In the genomic region with DNA sequence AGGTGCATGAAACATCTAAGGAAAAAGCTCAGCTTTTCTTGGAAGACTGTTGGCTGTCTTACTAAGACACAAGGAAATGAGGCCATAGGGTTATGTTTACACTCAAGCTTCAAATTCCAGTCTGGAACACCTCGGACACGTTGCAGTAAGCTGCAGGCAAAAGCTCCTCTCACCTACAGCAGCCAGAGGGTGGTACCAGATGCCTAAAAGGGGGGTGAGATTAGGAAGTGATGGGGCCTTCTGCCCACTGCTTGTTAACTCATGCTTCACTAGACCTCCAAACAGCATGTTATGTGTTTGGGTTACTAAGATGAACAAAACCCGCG, we compare ENCODE assay signal across 8 mouse cellular contexts. TPM values are rescaled to one million over a fixed set of nuclear protein-coding genes. Genes with fewer than 3 reads are reported as not detected.
DNase-seq lines count a peak whose midpoint lies in the region; ATAC-seq lines count a peak whose summit lies in the region.

No protein-coding gene starts in this region.

- H3K36me3 ChIP-seq in heart, embryonic 15.5 days = peaks cover 9% of the 10 kb centered on the region; the same call in 1 of the 2 replicates
- no peaks in the 10 kb centered on the region for H3K36me3 ChIP-seq in hindbrain, embryonic 11.5 days (ENCODE audit: control insufficient read depth, insufficient read depth, low read length)

- DNase-seq in heart, adult 11 months = no peak
- DNase-seq in MN1 (ENCODE audit: low spot score) = peak; percentile 5
- no peak for DNase-seq in hindbrain, embryonic 11.5 days (ENCODE audit: low spot score)
- DNase-seq in frontal cortex, postnatal 10 days (ENCODE audit: low spot score in 2 of 2) = no peak
- no peak for DNase-seq in frontal cortex, adult 2 months (ENCODE audit: extremely low spot score in 1 of 2, low spot score in 1 of 2)
- no peak for DNase-seq in urinary bladder, postnatal 10 days (ENCODE audit: low spot score)

- peak overlapping the region; percentile 72 for H3K4me3 ChIP-seq in heart, embryonic 15.5 days
- H3K4me3 ChIP-seq in hindbrain, embryonic 11.5 days (ENCODE audit: low read depth, low read length) = peak overlapping the region; percentile 49

- no peaks in the 10 kb centered on the region for H3K9me3 ChIP-seq in heart, embryonic 15.5 days (replicated peaks)
- no peaks in the 10 kb centered on the region for H3K9me3 ChIP-seq in hindbrain, embryonic 11.5 days (ENCODE audit: control insufficient read depth, low read length)

- peak overlapping the region; percentile 98 for H3K27ac ChIP-seq in heart, embryonic 15.5 days
- peak overlapping the region; percentile 92; the same call in 1 of the 2 replicates for H3K27ac ChIP-seq in hindbrain, embryonic 11.5 days (ENCODE audit: low read depth, low read length)

- 14% methylated on average over 4 of the region's 4 CpGs for WGBS in heart, embryonic 15.5 days
- WGBS in hindbrain, embryonic 11.5 days = 15% methylated on average over 4 of the region's 4 CpGs

- H3K4me1 ChIP-seq in heart, embryonic 15.5 days (replicated peaks) = no peaks in the 10 kb centered on the region
- H3K4me1 ChIP-seq in hindbrain, embryonic 11.5 days (replicated peaks; ENCODE audit: control insufficient read depth, insufficient read depth, low read length) = no peaks in the 10 kb centered on the region

- peak overlapping the region; percentile 73; the same call in 1 of the 2 replicates for H3K9ac ChIP-seq in heart, embryonic 15.5 days
- peak overlapping the region; percentile 67; the same call in 1 of the 2 replicates for H3K9ac ChIP-seq in hindbrain, embryonic 11.5 days (ENCODE audit: low read depth, low read length)

- ATAC-seq in heart, embryonic 15.5 days (replicated peaks; ENCODE audit: insufficient number of reproducible peaks, insufficient read depth, low FRiP score, low read depth) = peak; percentile 17
- peak; percentile 72 for ATAC-seq in hindbrain, embryonic 11.5 days (ENCODE audit: low FRiP score)
- peak; percentile 57 for ATAC-seq in megakaryocyte-erythroid progenitor cell, adult 5-6 weeks (replicated peaks; ENCODE audit: low FRiP score, low TSS enrichment, poor library complexity, severe bottlenecking)

- H3K4me2 ChIP-seq in heart, embryonic 15.5 days = peak overlapping the region; percentile 59
- peak overlapping the region; percentile 33 for H3K4me2 ChIP-seq in hindbrain, embryonic 11.5 days (replicated peaks; ENCODE audit: low read depth, low read length)

- no peaks in the 10 kb centered on the region for H3K27me3 ChIP-seq in heart, embryonic 15.5 days
- H3K27me3 ChIP-seq in hindbrain, embryonic 11.5 days (ENCODE audit: control insufficient read depth, insufficient read depth, low read length) = no peaks in the 10 kb centered on the region

RNA-seq across cellular contexts. Expression of a gene that starts 0.6 kb away (rescaled TPM):
- 62.4 and 64.6 TPM in 2 replicates for polyA plus RNA-seq in heart, embryonic 15.5 days (2015; fragmentation: Nextera tagmentation; extraction: Ambion mirVana)
- 92.3 and 97.4 TPM in 2 replicates for polyA plus RNA-seq in hindbrain, embryonic 11.5 days (2014; fragmentation: Nextera tagmentation; extraction: Ambion mirVana)
- total RNA-seq in megakaryocyte-erythroid progenitor cell, adult 5-6 weeks (2014; fragmentation: Nextera tagmentation) = 51.7 and 56.9 TPM in 2 replicates
- total RNA-seq in megakaryocyte-erythroid progenitor cell, adult 5-6 weeks (2017) = 115 and 116 TPM in 2 replicates
- 43.7 and 50.8 TPM in 2 replicates for polyA plus RNA-seq in frontal cortex, adult 2 months (2012; rRNA removed)

RNA-seq across cellular contexts. Expression of a gene that starts 9.9 kb away (rescaled TPM):
- polyA plus RNA-seq in heart, embryonic 15.5 days (2015; fragmentation: Nextera tagmentation; extraction: Ambion mirVana) = not detected in 2 replicates
- polyA plus RNA-seq in hindbrain, embryonic 11.5 days (2014; fragmentation: Nextera tagmentation; extraction: Ambion mirVana) = not detected in 2 replicates
- not detected in 2 replicates for total RNA-seq in megakaryocyte-erythroid progenitor cell, adult 5-6 weeks (2014; fragmentation: Nextera tagmentation)
- total RNA-seq in megakaryocyte-erythroid progenitor cell, adult 5-6 weeks (2017) = not detected in 2 replicates
- polyA plus RNA-seq in frontal cortex, adult 2 months (2012; rRNA removed) = not detected in 2 replicates

RNA-seq across cellular contexts. Expression of a gene that starts 35.1 kb away (rescaled TPM):
- not detected in 2 replicates for polyA plus RNA-seq in heart, embryonic 15.5 days (2015; fragmentation: Nextera tagmentation; extraction: Ambion mirVana)
- polyA plus RNA-seq in hindbrain, embryonic 11.5 days (2014; fragmentation: Nextera tagmentation; extraction: Ambion mirVana) = 0.21 and 0.23 TPM in 2 replicates
- total RNA-seq in megakaryocyte-erythroid progenitor cell, adult 5-6 weeks (2014; fragmentation: Nextera tagmentation) = not detected in 2 replicates
- total RNA-seq in megakaryocyte-erythroid progenitor cell, adult 5-6 weeks (2017) = not detected in 2 replicates
- not detected in 2 replicates for polyA plus RNA-seq in frontal cortex, adult 2 months (2012; rRNA removed)

Comparison
In these comparisons a context has a peak if more than half of its experiments do, and no peak if none do; other contexts are left out.
1. ATAC-seq: peak in every context shown above with its lines; median percentile 72 in hindbrain, embryonic 11.5 days; 57 in megakaryocyte-erythroid progenitor cell, adult 5-6 weeks; 17 in heart, embryonic 15.5 days.